In the genomic region with DNA sequence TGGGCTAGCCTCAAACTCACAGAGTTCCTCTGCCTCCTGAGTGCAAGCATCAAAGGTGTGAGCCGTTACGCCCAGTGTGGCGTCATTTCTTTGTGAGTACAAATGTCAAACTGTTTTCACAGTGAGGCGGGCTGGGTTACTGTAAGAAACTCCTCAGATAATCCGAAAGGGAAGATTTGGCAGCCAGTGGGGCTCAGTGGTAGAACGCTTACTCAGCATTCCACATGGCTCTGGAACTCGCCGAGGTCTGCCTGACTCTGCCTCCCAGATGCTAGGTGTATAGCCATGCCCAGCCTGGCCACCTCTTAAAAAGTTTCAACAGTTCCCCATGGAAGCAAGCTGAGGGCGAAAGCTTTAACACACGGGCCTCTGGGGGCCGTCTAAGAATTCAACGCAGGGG, we compare ENCODE assay signal across 27 mouse cellular contexts. TPM values are rescaled to one million over a fixed set of nuclear protein-coding genes. Genes with fewer than 3 reads are reported as not detected.
"Had no signal": no experiment of that assay in that cellular context is flagged by ENCODE, and none has a peak within 500 bp of the region (broad histone marks: within the 10 kb centered on the region; RNA-seq: fewer than 3 reads in every experiment).

No protein-coding gene starts in this region.

- H3K36me3 ChIP-seq: heart, embryonic 13.5 days; heart, embryonic 15.5 days; kidney, embryonic 15.5 days; limb, embryonic 12.5 days; liver, embryonic 13.5 days had no signal

- H3K4me2 ChIP-seq: heart, embryonic 11.5 days; heart, embryonic 13.5 days; heart, embryonic 15.5 days; hindbrain, embryonic 14.5 days; limb, embryonic 12.5 days; liver, embryonic 11.5 days; liver, embryonic 13.5 days had no signal

- H3K4me3 ChIP-seq: heart, adult 2 months; heart, embryonic 13.5 days; heart, embryonic 15.5 days; kidney, embryonic 15.5 days; limb, embryonic 12.5 days; liver, embryonic 13.5 days had no signal

- DNase-seq: gastrocnemius, postnatal 36 days; heart, adult 11 months; heart, adult 2 months; heart, postnatal 36 days; liver, embryonic 13.5 days had no signal

- H3K27ac ChIP-seq: heart, adult 2 months; heart, embryonic 13.5 days; heart, embryonic 15.5 days; hindbrain, embryonic 14.5 days; kidney, embryonic 15.5 days; kidney, postnatal 0 days; limb, embryonic 12.5 days; liver, embryonic 13.5 days had no signal

- H3K9me3 ChIP-seq: heart, embryonic 13.5 days; heart, embryonic 15.5 days; kidney, embryonic 15.5 days; limb, embryonic 12.5 days; liver, embryonic 13.5 days had no signal

- H3K9ac ChIP-seq: heart, embryonic 13.5 days; heart, embryonic 15.5 days; hindbrain, embryonic 14.5 days; kidney, embryonic 15.5 days; limb, embryonic 12.5 days; liver, embryonic 13.5 days had no signal

RNA-seq across cellular contexts. Expression of a gene that starts 33.7 kb away (rescaled TPM):
- total RNA-seq: gastrocnemius, adult 18-20 months; gastrocnemius, adult 8-10 months had no signal

RNA-seq across cellular contexts. Expression of a gene that starts 54.8 kb away (rescaled TPM):
- total RNA-seq: gastrocnemius, adult 18-20 months; gastrocnemius, postnatal 14 days; gastrocnemius, postnatal 36 days; heart, adult 2 months; heart, postnatal 14 days; heart, postnatal 36 days; hematopoietic stem cell, adult 5-6 weeks; layer of hippocampus, postnatal 36 days; left cerebral cortex, adult 8-10 months; left cerebral cortex, postnatal 10 days; left cerebral cortex, postnatal 4 days had no signal
- polyA plus RNA-seq: gonadal fat pad, adult 2 months; heart, adult 2 months; heart, embryonic 11.5 days; heart, embryonic 13.5 days; heart, embryonic 15.5 days; heart, postnatal 0 days; intestine, embryonic 14.5 days; kidney, adult 2 months; kidney, embryonic 15.5 days; kidney, postnatal 0 days; large intestine, adult 2 months; limb, embryonic 12.5 days; liver, embryonic 13.5 days had no signal

RNA-seq across cellular contexts. Expression of a gene that starts 59.1 kb away (rescaled TPM):
- total RNA-seq: gastrocnemius, adult 18-20 months had no signal
